Mouse (Mus musculus) embryo, embryonic 10 days (tissue): ENCODE data around the gene Bicc1.

Source experiments
- DNase-seq: peaks from one replicate; pipeline ENCODE4 v3.0.0-alpha.2; 2015; ENCODE audit warnings: low spot score

Bicc1 gene

DNA sequence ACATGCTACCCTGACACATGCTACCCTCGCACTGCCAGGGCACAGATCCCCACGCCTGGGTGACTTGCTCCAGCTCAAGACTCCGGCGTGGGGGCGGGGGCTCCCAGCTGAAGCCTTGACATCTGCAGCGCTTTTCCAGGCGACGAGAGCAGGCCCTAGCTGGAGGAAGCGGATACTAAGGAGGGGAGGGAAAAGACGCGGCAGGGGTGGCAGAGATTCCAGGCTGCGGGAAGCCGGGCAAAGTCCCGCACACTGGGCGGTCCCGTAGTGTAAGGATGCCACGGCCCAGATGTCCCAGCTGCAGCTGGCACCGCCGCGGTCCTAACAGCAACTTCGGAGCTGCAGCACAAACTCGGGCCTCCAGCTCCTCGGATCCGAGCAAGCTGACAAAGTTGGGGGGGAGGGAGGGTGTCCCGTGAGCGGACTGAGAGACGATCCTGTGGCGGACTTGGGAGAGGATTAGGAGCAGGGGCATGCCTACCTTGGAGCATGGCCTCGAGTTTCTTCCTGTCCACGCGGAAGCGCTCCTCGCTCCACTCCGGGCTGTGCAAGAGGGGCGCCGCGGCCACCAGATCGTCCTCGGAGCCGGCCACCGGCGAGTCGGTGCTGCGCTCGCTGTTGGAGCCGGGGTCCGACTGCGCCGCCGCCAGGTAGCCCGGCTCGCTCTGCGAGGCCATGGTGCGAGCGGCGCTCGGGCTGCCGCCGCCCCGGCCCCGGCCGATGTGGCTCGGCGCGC is 392 bp downstream of the Bicc1 start:
- DNase-seq = peak; percentile 51

DNA sequence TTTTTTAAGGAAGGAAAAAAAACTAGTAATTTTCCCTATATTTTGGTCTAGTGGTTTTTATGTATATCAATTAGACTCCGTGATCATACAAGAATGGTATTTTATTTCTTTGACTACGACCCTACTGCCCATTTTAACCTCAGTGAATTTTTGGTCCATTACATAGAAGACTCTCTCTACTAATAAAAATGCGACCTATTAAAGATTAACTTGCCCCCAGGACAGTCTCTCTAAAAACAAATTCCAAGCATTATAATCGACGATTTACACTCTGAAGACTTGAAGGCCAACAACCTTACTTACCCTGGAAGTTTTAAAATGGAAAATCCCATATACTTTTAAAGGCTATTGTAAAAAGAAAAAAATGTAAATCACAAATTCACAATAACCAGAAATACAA is 2.9 kb downstream of the Bicc1 start:
- DNase-seq = no peak

DNA sequence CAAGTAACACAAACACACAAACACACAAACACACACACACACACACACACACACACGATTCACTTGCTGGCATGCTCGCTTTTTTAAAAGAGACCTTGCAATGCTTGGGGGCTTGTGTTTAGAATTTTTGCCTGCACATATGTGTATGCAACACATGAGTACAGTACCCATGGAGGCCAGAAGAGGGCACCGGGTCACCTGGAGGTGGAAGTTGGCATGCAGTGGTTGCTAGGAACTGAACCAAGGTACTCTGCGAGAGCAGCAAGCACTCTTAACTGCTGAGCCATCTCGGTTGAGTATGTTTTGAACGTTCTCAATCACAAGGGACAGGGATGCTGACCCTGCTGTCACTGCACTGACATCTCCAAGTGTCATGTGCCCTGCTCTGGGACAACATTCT is 5.9 kb downstream of the Bicc1 start:
- DNase-seq = no peak

DNA sequence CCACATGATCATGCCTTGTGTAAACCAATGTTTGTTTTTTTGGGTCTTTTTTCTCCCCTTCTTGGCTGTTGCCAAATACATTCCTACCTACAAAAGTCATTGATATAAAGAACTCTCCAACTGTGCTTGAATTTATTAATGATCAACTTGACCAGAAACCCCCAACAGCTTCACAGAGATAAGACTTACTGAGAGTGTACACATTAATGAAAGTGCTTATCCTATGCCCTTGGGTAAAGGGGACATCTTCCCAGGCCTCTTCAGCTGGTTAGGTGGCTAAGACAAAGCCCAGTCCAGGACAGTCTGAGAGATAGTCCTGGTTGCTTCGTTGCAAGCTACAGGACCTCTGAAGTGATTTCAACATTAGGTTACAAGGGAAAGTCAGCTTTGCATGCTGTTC is 6.4 kb downstream of the Bicc1 start:
- no peak for DNase-seq

DNA sequence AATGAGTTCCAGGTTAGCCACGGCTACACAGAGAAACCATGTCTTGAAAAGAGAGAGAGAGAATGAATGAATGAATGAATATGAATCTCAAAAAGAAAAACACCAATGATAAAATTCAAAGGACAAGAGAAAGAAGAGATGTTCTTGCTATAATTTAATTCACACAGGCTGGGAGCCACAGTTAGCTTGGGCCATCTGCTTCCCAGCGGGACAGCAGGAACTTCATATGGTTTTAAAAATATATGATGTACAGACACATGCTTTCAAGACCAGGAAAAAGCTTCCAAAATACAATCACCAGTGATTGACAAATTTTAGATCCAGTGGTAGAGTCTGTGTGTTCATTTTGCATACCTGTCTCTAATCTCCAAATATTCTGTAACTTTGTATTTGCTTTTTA is 9.0 kb downstream of the Bicc1 start:
- DNase-seq = no peak

DNA sequence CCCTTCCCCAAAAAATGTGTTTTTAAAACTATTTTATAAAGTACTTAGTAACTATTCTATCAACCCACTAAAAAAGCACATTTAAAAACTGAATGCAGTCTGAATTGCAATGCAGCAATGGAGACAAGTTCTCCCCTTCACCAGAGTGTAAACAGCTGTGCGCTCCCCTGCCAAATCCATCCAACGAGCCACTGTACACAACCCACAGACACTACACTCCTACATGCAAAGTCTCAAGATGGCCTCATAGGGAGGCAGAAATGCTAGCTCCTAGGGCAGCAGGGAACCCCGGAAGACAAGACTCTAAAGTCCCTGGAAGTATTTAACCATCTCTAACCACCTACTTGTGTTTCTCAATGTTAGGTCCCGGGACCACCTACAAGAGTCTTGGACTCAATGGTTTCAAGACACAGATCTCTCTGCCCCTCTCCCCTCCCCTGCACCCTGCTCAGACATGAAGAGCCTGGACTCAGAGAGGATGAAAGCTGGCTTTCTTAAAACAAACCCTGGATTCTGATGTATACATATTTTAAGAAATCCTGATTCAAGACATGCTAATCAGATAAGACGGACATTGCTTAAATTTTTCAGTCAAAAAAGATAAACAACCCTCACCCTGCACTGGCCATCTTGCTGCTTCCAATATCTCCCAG is 10.4 kb downstream of the Bicc1 start:
- DNase-seq = no peak

DNA sequence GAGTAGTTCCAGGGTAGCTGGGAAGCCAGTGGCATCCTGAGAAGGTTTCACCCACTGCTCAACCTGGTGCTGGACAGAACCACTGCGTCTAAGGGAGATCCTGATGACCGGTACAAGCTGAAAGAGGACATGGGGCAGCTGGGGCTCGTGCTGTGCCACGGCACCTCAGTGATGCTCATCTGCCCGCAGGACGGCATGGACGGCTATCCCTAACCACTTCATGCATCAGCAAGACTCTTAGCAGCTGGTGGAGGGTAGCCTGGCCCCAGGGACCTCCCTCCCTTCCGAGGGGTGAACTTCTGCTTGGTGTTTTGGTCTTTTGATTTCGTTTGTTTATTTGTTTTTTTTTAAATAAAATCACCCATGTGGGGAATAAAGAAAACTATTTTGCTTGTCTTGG is 11.3 kb downstream of the Bicc1 start:
- no peak for DNase-seq

DNA sequence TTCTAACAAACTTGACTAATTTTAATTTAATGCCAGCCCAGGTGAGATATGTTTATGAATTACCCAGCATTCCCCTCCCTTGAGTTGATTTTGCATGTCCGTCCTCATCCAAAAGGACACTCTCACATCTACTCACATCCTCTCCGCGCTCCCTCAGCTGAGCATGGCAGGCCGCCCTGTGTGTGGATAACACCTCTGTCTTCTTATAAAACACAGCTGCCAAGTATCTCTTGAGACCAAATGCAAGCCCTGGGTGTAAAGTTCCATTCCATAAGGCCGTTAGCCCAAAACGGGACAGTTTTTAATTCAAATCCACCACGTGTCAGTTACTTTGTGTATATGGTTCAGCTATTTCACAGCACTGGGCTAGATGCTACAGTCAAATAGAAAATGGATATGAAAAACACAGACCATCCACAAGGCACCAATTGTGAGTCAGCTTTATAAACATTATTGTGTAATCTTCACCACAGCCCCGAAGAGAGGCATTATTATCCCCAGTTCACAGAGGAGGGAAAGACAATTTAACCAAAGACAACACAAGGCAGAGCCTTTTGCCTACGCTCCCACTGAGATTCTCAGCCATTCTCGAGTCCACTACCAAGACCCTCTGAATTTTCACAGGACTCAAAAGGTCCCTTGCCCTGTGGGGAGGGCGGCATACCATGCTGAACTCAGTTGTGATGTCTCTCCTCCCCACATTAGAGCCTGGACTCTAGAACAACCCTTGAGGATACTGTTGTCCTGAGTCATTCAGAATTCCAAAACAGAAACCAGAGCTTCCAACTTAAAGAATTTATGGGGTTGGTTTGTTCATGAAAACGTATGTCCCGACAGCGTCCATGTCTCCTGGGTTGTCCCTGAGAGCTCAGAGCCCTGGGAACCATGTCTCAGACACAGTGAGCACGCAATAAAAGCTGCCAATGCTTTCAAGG is 12.6 kb downstream of the Bicc1 start:
- DNase-seq = no peak

DNA sequence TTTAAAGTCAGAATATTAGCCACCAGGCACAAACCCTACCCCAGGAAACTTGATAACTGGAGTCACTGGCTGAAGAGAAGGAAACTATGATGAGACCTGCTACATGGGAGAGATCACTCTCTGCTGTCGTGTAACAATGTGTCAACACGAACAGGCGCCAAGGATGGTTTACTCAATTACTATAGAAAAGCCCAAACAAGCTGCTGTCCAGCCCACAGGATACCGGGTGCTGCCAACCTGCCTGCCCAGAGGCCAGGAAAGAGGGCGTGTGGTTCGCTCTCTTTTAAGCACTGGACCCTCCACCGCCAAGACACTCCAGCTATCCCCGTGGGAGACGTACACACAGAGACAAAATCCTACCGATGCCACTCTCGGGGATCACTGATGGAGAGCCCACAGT is 13.7 kb downstream of the Bicc1 start:
- no peak for DNase-seq

DNA sequence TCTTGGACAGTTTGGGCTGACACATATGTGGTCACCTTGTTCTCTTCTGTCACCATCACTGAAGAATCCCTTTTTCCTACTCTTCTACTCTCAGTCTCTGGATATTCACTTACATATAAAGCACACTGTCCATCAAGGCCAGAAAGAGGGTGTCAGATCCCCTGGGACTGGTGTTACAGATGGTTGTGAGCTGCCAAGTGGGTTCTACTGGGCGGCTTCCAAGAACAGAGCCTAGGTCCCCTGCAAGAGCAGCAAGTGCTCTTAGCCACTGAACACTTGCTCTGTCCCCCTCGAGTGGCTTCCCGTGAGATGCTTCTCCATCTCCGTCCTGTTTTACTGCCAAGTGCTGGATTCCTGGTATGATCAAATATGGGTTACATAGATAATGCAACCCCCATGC is 15.3 kb downstream of the Bicc1 start:
- DNase-seq = no peak

DNA sequence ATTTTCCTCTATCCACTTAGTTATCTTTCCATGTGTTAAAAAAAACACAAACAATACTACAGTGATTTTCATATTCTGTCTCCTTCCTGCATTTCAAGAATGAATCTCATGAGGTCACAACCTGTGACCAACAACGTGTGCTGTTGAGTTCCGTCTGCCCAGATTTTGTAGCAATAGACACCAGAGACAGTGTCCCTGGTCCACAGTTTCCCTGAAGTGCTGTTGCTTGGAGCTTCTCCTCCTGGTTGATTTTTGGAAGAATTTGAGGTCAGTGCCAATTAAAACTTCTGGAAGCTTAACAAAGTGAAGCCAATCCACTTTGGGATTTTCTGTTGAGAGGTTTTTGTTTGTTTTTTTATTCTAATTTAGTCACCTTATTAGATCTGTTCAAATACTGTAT is 16.9 kb downstream of the Bicc1 start:
- no peak for DNase-seq

DNA sequence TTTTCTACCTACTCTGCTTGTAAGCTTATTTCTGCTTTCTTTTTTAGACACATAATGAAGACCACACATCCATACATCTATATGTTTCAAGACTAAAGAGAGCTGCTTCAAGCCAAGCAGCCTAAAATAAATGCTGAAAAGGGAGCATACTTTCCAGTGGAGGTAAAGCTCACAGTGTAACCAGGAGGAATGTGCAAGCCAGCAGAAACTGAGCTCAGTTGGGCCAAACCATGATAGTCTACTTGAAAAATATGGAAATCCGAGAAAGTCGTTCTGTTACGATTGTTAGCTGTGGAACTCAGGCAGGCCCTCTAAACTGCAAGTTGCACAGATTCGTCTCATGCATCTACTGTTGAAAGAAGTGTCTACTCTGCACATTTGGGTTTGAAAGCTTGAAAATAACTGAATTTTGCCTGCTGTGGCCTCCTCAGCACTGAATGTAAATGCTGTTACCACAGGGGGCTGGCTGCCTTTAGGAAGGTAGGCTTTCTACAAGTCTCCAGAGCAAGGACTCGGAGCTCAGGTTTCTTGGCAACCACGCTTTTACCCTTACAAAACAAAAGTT is 19.1 kb downstream of the Bicc1 start:
- no peak for DNase-seq

DNA sequence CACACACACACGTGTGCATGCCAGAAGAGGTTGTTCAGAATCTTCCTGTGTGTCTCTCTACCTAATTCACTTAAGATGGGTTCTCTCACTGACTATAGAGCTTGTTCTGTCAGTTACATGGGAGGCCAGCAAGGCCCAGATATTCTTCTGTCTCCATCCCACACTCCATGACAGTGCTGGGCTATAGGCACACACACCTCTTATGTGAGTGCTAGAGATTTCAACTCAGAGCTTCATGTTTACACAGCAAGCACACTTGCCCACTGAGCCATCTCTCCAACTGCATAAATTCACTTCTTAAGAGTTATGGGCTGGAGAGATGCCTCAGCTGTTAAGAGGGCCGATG is 20.7 kb downstream of the Bicc1 start:
- DNase-seq = no peak

DNA sequence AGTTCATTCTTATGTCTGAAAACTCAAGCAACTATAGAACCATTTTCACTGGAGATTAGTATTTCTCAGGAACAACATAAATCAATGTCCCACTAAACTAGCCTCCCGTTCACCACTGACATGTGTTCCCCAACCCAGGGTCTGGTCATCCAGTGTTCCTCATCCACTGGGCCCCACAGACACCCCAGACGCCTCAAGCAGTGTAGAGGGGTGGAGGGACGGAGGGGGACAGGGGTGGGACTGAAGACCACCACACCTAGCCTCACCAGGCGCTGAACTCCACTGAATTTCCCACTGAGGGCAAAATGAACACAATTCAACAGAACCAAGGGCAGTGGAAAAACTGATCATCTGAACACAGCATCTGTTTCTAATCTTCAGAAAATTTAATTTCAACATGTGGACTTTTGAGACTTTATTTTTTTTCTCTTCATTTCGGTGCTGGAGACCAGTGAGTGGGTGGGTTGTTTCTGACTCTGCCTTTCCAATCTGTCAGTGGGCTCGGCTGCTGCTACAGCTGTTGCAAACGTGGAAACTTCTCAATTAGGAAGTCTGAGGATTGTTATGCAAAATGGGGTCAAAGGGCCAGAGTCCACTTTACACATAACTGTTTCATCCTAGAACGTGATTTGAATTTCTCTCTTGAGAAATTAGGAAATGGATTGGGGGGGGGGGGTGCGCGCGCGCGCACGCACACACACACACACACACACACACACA is 21.2 kb downstream of the Bicc1 start:
- DNase-seq = no peak

DNA sequence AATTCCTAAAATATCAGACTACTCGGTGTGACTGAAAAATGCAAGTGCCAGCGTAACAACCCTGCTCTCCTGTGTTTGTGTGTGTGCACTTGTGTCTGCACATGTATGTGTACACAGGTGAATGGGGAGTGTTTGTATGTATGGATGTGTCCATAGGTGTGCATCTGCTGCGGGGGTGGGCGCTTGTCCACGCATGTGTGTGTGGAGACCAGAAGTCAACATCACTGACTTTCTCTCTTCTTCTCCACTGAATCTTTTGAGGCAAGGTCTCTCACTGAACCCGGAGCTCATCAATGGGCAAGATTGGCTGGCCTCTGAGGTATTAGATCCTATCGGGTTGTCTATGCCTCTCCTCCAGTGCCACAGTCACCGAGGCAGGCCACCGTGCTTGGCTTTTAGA is 21.9 kb downstream of the Bicc1 start:
- DNase-seq = no peak

DNA sequence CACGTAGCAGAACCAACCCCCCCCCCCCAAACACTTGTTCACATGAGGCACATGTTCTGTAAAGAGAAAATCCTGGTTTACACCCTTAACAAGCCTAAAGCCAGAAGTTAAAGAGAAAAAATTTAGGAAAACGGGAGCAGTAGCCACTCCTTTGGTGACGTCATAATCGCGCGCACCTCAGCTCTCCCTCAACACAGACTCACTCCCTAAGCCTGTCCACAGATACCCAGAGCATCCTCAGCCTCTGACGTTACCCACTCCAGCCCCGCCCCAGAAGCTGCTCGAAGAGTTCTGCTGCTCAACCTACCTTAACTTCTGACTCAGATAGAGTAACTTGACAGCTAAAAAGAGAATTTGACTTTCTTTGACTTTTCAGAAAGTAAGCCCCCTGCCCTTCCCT is 28.2 kb downstream of the Bicc1 start:
- no peak for DNase-seq

DNA sequence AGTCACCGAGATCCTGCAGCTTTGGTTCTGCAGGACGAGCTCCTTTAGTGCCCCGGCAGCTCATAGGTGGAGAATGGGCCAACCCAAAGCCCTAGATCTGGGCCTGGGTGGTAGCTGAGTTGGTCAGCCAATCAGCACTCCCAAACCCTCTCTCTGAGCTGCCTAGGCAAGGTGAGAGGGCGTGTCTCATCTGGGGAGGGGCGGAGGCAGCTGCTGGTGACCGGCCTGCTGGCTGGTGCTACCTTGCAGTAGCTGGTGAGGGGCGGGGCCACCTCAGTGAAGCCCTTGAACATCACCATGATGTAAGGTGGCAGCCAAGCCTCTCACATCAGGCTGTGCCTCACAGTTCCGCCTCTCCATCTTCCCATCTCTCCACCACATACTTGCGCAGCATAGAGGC is 29.2 kb downstream of the Bicc1 start:
- DNase-seq = no peak

DNA sequence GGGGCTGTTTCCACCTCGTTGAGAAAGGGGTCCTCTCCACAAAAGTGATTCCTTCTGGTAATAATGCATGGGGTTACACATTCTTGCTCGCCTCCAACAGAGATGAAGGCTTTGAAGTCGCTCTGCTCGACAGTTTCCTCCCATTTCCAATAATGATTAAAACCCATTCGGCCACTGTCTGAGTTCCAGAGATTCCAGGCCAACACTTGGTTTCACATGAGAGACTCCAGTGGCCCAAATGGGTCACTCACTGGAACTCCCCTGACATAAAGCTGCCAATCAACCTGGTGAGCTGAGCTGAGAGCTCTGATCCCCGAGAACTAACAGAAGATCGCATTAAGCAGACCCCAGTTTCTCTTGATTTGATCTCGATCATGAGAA is 31.6 kb downstream of the Bicc1 start:
- no peak for DNase-seq

DNA sequence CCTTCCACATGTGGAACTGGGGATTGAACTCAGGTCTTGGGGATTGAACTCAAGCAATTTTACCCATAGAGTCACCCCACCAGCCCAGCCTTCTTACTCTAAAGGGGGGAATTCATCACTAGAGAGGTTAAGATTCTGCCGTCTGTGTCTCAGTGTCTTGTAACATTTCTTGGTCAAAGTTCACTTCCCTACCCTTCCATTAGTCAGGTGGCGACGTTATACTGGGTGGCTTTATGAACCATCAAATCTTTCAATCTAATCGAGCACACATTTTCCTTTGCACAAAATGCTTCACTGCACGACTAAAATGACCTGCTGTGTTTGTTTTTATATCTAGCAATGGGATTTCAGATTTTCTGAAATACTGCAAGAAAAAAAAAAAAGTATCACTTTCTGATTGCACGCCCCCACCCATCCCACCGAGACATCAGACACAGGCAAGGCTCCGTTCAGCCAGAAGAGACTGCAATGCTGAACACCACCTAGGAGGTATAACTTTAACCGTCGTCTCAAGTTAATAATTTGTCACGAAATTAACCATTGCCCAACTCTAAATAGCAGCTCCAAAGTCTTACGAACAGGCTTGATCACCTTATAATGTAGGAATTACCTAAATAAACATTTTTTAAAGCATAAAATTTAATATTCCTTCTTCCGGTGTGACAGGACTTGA is 32.1 kb downstream of the Bicc1 start:
- no peak for DNase-seq

DNA sequence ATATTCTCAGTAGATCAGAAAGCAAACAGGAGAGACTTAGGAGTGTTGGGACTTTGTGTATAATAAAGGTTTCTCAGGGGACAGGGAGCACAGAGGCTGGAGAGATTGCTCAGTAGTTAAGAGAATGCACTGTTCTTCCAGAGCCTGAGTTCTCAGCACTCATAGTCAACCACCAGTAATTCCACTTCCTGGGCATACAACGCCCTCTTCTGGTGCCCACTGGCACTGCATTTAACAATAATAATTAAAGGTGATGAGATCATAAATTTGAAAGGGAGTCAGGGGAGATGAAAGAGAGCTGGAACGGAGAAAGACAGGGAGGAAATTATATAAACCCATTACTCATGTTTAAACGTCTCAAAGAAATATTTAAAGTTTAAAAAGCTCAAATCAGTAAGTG is 35.5 kb downstream of the Bicc1 start:
- no peak for DNase-seq

DNA sequence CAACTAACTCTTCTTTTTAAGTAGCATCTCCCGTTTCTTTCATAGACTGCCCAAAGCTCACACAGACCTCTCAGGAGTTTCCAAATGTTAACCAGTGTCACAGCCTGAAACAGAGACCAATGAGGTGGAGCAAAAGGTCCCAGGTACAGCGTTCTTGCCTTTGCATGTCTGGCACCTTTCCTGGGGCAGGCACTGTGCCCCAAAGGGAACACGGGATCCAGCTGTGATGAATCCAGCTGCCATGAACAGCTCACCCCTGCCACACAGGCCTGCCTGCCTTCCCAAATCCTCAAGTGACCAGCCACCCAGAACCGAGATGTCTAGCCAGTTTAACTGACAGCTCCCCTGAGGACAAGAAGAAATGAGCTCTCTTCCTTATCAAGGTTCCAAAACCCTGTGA is 36.1 kb downstream of the Bicc1 start:
- no peak for DNase-seq

DNA sequence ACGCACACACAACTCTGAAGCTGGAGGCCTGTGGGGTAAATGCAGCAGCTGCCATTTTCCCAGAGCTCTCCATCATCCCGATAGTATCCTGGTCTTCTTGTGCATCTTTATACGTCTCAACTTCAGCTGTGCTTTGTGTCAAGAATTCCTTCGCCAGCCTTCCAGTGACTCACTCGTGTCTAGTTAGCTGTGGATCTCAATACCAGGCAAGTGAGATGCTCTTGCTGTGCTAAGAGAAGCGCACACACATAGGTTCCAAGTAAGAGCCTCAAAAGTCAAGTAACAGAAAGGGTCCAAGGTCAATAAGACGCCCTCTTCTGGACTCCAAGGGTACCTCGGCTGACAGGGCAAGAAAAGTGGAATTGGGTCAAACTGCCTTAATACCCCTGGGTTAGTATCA is 37.0 kb downstream of the Bicc1 start:
- no peak for DNase-seq
